Mouse (Mus musculus): Measurements from ENCODE around the gene 4931428L18Rik.

DNA sequence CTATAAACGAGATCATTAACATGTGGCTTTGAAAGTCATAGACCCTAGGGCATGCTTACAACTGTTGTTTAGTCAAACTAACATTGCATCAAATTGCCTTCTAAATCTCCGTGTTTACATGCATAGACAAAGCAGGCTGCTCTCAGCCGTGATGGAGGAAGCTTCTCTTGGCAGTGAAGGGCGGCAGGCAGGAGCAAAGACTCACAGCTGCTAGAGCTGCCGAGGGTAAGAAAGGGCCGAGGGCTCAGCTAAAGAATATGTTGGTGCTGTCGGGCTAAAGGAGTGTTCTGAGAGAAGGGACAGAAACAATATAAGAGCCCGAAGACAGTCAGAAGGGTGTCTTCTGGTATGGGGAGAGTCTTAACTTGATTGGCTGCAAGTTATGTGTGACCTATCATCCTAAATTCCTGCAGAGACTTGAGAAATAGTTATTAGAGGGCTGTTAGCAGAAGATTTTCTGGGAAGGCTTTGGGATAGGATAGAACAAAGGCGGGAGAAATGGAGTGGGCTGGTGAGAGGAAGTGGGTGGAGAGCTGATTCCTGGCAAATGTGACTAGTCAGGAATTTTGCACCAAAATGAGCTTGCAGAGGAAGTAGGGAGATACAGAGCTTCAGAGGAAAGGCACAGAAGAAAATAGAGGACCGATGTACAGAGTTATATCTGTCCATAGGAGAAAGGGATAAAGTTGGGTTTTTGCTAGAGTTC lies 37.9 kb upstream of the 4931428L18Rik start:
- TF ChIP-seq CTCF (IDR thresholded peaks at IDR 0.05; ENCODE audit: low read depth, low read length), result no peak
- TF ChIP-seq POLR2A (IDR thresholded peaks at IDR 0.05; ENCODE audit: borderline replicate concordance, low read depth, low read length), result no peak

Data from bone marrow macrophage, adult 2 months (primary cell).